Mouse (Mus musculus) cortical plate, adult 2 months (tissue): ENCODE data around the gene Usp44.

Experiments
- CTCF ChIP-seq: fragments of 200-500 bp; IDR thresholded peaks from 2 replicates; pipeline ENCODE4 v1.5.1; 2011; ENCODE audit warnings: mild to moderate bottlenecking, control low read depth, low read length; ENCODE audit not compliant: insufficient read depth; ENCODE audit errors: extremely low read depth
- POLR2A ChIP-seq: fragments of 200-500 bp; IDR thresholded peaks from 2 replicates; pipeline ENCODE4 v1.6.1; 2011; ENCODE audit warnings: mild to moderate bottlenecking, low read length, control low read depth; ENCODE audit not compliant: insufficient read depth; ENCODE audit errors: extremely low read depth

GRCm38 (mm10) chr10:93892551-93892950 is 61.2 kb downstream of the Usp44 start:
- TF ChIP-seq CTCF: no peak
- no peak for TF ChIP-seq POLR2A
